Mouse (Mus musculus): Measurements from ENCODE around the gene Nuak2.

GRCm38 (mm10) chr1:132292318-132293129 lies 23.4 kb upstream of the Nuak2 start:
- peak; percentile 54 for TF ChIP-seq CTCF (IDR thresholded peaks at IDR 0.05; ENCODE audit: low read depth)
- no peak for TF ChIP-seq EP300 (IDR thresholded peaks at IDR 0.05; ENCODE audit: low read depth)
